Mouse (Mus musculus) embryonic facial prominence, embryonic 12.5 days (tissue): Measurements from ENCODE around the gene Grin2c. TPM values are rescaled to one million over a fixed set of nuclear protein-coding genes. Genes with fewer than 3 reads are reported as not detected.

ENCODE experiments used
- ATAC-seq: fragments of 200-750 bp; cut with Nextera tagmentation; 2 replicates; pipeline ENCODE4 v1.8.0; 2017; ENCODE audit not compliant: insufficient number of reproducible peaks, insufficient read depth, low FRiP score, low TSS enrichment
- H3K27ac ChIP-seq: fragments of 300-500 bp; sonication (generic); 2 replicates; pipeline ENCODE4 v1.5.1; 2016; ENCODE audit warnings: mild to moderate bottlenecking
- H3K27me3 ChIP-seq: fragments of 300-500 bp; sonication (generic); 2 replicates; pipeline ENCODE4 v1.6.1; 2016; ENCODE audit warnings: mild to moderate bottlenecking, moderate library complexity
- H3K36me3 ChIP-seq: fragments of 300-500 bp; sonication (generic); 2 replicates; pipeline ENCODE4 v1.6.1; 2016; ENCODE audit warnings: mild to moderate bottlenecking
- H3K4me1 ChIP-seq: fragments of 300-500 bp; sonication (generic); 2 replicates; pipeline ENCODE4 v1.6.1; 2016
- H3K4me2 ChIP-seq: fragments of 300-500 bp; sonication (generic); replicated peaks from 2 replicates; pipeline ENCODE4 v1.6.1; 2016; ENCODE audit warnings: mild to moderate bottlenecking, moderate library complexity
- H3K4me3 ChIP-seq: fragments of 300-500 bp; sonication (generic); 2 replicates; pipeline ENCODE4 v1.5.1; 2016; ENCODE audit warnings: mild to moderate bottlenecking
- H3K9ac ChIP-seq: fragments of 300-500 bp; sonication (generic); 2 replicates; pipeline ENCODE4 v1.6.1; 2016; ENCODE audit warnings: mild to moderate bottlenecking, moderate library complexity
- H3K9me3 ChIP-seq: fragments of 300-500 bp; sonication (generic); 2 replicates; pipeline ENCODE4 v1.6.1; 2016; ENCODE audit warnings: mild to moderate bottlenecking, moderate library complexity
- WGBS: fragments of 180-500 bp; shearing (Covaris S2); methylation state at CpG from one replicate; pipeline ENCODE4 v1.1.7; 2016; 5-methylcytosine and 5-hydroxymethylcytosine counted together
- polyA plus RNA-seq: library from polyadenylated mRNA; unstranded; fragments of >200 nt; fragmentation: Nextera tagmentation; extraction: Ambion mirVana; gene quantifications from 2 replicates; pipeline ENCODE4 v1.2.1, GENCODE M21; 2016

Grin2c gene
- polyA plus RNA-seq, 1 experiment from 2014 or later: 0.06 TPM

- WGBS: 78% methylated on average over 8 of the region's 8 CpGs
Observed at GRCm38 (mm10) chr11:115282723-115283485, 15.9 kb upstream of the Grin2c start.

GRCm38 (mm10) chr11:115282295-115282694 lies 15.3 kb upstream of the Grin2c start:
- no peaks in the 10 kb centered on the region for H3K27me3 ChIP-seq
- no peak overlapping the region for H3K4me3 ChIP-seq
- WGBS: 76% methylated on average over 8 of the region's 8 CpGs
- H3K9me3 ChIP-seq: no peaks in the 10 kb centered on the region
- H3K9ac ChIP-seq: no peak overlapping the region
- no peak for ATAC-seq
- H3K4me1 ChIP-seq: peaks cover 7% of the 10 kb centered on the region; the same call in 1 of the 2 replicates
- no peaks in the 10 kb centered on the region for H3K36me3 ChIP-seq
- no peak overlapping the region for H3K27ac ChIP-seq
- H3K4me2 ChIP-seq: no peak overlapping the region

More at GRCm38 (mm10) chr11:115282723-115283485, 15.9 kb upstream of the Grin2c start:
- Histone ChIP-seq H3K4me3 (no peak overlapping the region), H3K9ac (no peak overlapping the region), H3K36me3 (no peaks in the 10 kb centered on the region), H3K27ac (no peak overlapping the region), H3K9me3 (no peaks in the 10 kb centered on the region), H3K27me3 (no peaks in the 10 kb centered on the region), H3K4me2 (no peak overlapping the region), H3K4me1 (peaks cover 3% of the 10 kb centered on the region; the same call in 1 of the 2 replicates)
- ATAC-seq: no peak

DNA sequence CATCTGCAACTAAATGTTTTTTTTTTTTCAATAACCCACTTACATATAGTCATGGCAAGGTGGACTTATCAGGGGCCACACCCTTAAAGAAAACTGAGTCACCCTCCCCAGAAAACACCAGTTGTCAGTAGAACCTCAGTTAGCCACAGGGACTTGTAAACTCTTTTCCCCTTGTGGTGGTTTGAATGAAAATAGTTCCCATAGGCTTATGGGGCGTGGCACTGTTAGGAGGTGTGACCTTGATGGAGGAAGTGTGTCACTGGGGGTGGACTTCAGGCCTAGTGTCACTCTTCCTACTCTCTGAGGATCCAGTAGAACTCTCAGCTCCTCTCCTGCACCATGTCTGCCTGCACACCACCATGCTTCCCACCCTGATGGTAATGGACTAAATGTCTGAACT lies 12.7 kb upstream of the Grin2c start:
- Histone ChIP-seq H3K4me3 (no peak overlapping the region), H3K27me3 (no peaks in the 10 kb centered on the region), H3K4me2 (no peak overlapping the region), H3K9ac (no peak overlapping the region), H3K27ac (no peak overlapping the region), H3K4me1 (peaks cover 19% of the 10 kb centered on the region), H3K9me3 (no peaks in the 10 kb centered on the region), H3K36me3 (no peaks in the 10 kb centered on the region)
- no peak for ATAC-seq
- 73% methylated on average over 1 of the region's 1 CpGs for WGBS

DNA sequence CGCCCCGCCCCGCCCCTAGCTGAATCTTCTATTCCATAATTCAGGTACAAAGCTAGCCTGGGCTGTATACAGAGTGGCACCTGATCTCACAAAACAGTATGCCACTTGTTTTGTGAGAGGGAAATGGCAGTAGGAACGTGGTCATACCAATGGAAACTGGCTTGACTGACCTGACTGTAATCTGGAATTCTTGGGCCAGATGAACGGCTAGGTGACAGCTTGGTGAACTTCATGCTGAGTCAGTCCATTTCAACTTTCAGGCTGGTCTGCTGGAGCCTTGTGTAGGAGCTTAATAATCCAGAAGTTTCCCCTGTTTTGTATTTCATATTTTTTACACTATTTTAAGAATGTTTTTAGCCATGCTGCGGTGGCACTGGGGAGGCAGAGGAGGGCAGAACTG lies 11.1 kb upstream of the Grin2c start:
- Histone ChIP-seq H3K9me3 (no peaks in the 10 kb centered on the region), H3K4me2 (peak overlapping the region; percentile 72), H3K27ac (no peak overlapping the region), H3K36me3 (no peaks in the 10 kb centered on the region), H3K9ac (no peak overlapping the region), H3K4me3 (no peak overlapping the region), H3K4me1 (peaks cover 19% of the 10 kb centered on the region), H3K27me3 (no peaks in the 10 kb centered on the region)
- WGBS: 70% methylated on average over 6 of the region's 6 CpGs
- no peak for ATAC-seq

DNA sequence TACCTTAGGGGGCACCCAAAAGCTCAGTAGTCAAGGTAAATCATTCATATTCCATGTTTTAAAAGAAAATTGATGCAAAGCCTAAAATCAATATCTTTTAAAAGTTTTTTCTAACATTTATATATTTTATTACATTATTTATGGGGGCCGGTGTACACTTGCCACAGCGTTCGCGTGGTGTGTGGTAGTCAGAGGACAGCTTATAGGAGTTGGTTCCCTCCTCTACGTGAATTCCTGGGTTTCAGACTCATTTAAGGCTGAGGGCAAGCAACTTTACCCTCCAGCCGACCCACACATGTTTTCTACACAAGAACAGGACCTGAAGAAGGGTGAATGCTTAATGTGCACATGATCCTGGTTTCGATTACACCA lies 10.5 kb upstream of the Grin2c start:
- Histone ChIP-seq H3K27ac (peak overlapping the region; percentile 80), H3K36me3 (no peaks in the 10 kb centered on the region), H3K9ac (peak overlapping the region; percentile 57), H3K4me3 (peak overlapping the region; percentile 62), H3K27me3 (no peaks in the 10 kb centered on the region), H3K4me2 (peak overlapping the region; percentile 72), H3K9me3 (no peaks in the 10 kb centered on the region), H3K4me1 (peaks cover 19% of the 10 kb centered on the region)
- no peak for ATAC-seq
- 18% methylated on average over 7 of the region's 7 CpGs for WGBS

DNA sequence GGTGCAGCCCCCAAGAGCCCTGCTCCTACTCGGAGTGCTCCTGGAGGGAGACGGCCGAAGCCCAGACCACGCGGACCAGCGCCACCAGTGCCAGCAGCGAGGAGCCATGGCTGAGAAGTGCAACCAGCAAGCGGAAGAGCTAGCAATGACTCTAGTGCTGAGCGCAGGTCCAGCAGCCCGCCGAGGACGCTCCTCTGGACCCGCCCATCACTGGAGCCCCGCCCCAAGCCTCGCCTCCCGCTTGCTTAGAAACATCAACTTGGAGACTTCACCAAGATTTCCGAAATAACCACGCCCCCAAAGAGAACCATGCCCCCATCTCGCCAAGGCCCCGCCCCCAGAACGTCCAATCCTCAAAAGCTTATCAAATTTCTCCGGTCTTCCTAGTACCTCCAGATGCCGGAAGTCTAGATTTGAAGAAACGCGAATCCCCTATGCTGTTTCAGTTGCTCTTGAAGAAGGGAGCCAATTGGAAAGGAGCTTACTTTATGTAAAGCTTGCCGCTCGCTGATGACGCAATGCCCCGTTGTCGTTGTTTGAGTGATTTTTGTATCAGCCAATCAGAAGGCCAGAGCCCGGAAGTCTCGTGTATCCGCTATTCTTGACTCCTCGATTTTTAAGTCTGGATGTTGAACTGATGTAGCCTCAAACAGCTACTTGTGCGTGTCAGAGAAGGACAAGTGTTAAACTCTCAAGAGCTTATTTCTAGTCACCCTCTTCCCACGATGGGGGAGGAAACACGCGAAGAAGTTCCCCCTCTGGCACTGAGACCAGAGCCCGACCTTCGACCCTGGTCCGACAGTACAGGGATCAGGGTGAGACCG lies 9.9 kb upstream of the Grin2c start, which contains the start of gene Fdxr:
Gene Fdxr, minus strand, starts transcription at position 271 of the 824 bp plus-strand sequence.
- Histone ChIP-seq H3K27ac (peak within 1 kb of the TSS; percentile 80), H3K4me1 (peaks cover 19% of the 10 kb centered on the region), H3K4me3 (peak within 1 kb of the TSS; percentile 62), H3K4me2 (peak within 1 kb of the TSS; percentile 82), H3K9ac (peak within 1 kb of the TSS; percentile 71), H3K36me3 (no peaks in the 10 kb centered on the region), H3K9me3 (no peaks in the 10 kb centered on the region), H3K27me3 (no peaks in the 10 kb centered on the region)
- ATAC-seq: peak; percentile 95
- WGBS: under 1% methylated on average over 42 of the region's 42 CpGs

GRCm38 (mm10) chr11:115275954-115276353 lies 8.9 kb upstream of the Grin2c start:
- Histone ChIP-seq H3K4me3 (peak overlapping the region; percentile 62), H3K36me3 (no peaks in the 10 kb centered on the region), H3K4me1 (peaks cover 19% of the 10 kb centered on the region), H3K4me2 (peak overlapping the region; percentile 82), H3K9me3 (no peaks in the 10 kb centered on the region), H3K27me3 (no peaks in the 10 kb centered on the region), H3K27ac (no peak overlapping the region), H3K9ac (peak overlapping the region; percentile 71)
- WGBS: 55% methylated on average over 3 of the region's 3 CpGs
- ATAC-seq: no peak

DNA sequence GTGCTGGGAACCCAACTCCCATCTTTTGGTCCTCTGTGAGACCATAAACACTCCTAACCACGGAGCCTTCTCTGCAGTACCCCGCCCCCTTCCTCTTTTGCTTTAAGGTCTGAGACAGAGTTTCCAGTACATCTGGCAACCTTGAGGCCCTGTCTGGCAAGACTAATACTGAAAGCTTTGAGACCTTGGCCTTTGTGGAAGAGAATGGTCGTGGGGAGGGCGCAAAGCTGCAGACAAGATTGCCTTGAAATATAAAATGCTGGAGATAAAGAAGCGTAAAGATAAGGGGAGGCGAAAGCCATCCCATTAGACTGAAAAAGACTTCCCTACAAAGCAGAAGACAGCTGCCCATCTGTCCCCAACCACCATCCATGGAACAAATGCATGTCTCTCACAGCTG lies 8.5 kb upstream of the Grin2c start:
- Histone ChIP-seq H3K4me2 (peak overlapping the region; percentile 82), H3K9me3 (no peaks in the 10 kb centered on the region), H3K4me1 (peaks cover 19% of the 10 kb centered on the region), H3K27me3 (no peaks in the 10 kb centered on the region), H3K36me3 (no peaks in the 10 kb centered on the region), H3K4me3 (no peak overlapping the region), H3K9ac (peak overlapping the region; percentile 71), H3K27ac (no peak overlapping the region)
- WGBS: 84% methylated on average over 6 of the region's 6 CpGs
- no peak for ATAC-seq

DNA sequence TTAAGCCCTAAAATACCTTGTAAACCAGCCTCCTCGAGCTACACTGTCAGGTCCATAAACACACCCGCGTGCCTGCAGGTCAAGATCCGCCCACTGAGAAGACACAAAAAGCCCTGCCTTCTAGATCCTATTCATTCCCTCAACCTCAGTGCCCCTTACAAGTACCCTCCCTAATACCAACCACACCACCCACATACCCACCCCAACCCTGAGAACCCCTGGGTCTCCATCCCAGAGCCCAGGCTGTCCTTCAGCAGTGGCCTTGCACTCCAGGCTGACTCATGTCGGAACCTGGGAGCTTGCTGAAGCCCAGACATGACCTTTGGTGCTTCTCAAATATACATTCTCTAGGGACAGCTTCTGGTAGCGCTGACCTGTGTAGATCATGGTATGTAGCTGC lies 7.7 kb upstream of the Grin2c start:
- 0 out of 2 replicates have a peak, but pooled peaks cover 3% of the 10 kb centered on the region for H3K27me3 ChIP-seq
- no peak overlapping the region for H3K9ac ChIP-seq
- ATAC-seq: no peak
- H3K4me2 ChIP-seq: no peak overlapping the region
- 90% methylated on average over 6 of the region's 6 CpGs for WGBS
- H3K36me3 ChIP-seq: no peaks in the 10 kb centered on the region
- no peaks in the 10 kb centered on the region for H3K9me3 ChIP-seq
- H3K27ac ChIP-seq: no peak overlapping the region
- H3K4me1 ChIP-seq: peaks cover 22% of the 10 kb centered on the region
- no peak overlapping the region for H3K4me3 ChIP-seq

- Histone ChIP-seq H3K4me3 (no peak overlapping the region), H3K9me3 (no peaks in the 10 kb centered on the region), H3K27me3 (peaks cover 8% of the 10 kb centered on the region), H3K4me1 (peaks cover 22% of the 10 kb centered on the region), H3K36me3 (peaks cover 4% of the 10 kb centered on the region; the same call in 1 of the 2 replicates), H3K4me2 (no peak overlapping the region), H3K9ac (no peak overlapping the region), H3K27ac (no peak overlapping the region)
- no peak for ATAC-seq
- WGBS: 82% methylated on average over 7 of the region's 7 CpGs
Observed at GRCm38 (mm10) chr11:115274178-115274577, 7.1 kb upstream of the Grin2c start.

DNA sequence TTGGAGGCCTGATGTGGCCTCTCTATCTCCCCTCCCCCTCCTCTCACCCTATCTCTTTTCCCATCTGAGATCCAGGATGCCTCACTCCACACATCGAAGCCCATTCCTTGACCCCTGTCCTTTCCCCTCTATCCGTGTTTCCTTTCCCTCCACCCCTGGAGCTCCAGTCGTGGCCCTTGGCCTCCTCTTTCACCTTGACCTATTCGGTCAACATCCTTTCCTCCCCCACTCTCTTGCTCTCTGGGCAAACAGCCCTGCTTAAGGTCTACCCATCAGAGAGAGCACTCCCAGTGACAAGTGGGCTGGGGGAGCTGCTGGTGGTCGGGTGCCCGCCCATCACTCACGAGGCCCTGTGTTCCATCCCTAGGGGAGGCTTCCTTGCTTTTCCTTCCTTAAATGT lies 6.7 kb upstream of the Grin2c start:
- Histone ChIP-seq H3K4me2 (no peak overlapping the region), H3K27ac (no peak overlapping the region), H3K9ac (no peak overlapping the region), H3K27me3 (peaks cover 13% of the 10 kb centered on the region), H3K4me1 (peaks cover 22% of the 10 kb centered on the region), H3K4me3 (no peak overlapping the region), H3K36me3 (peaks cover 8% of the 10 kb centered on the region; the same call in 1 of the 2 replicates), H3K9me3 (no peaks in the 10 kb centered on the region)
- WGBS: 46% methylated on average over 7 of the region's 7 CpGs
- no peak for ATAC-seq
